Comparison of ENCODE assay signal across 11 mouse cellular contexts in the genomic region with DNA sequence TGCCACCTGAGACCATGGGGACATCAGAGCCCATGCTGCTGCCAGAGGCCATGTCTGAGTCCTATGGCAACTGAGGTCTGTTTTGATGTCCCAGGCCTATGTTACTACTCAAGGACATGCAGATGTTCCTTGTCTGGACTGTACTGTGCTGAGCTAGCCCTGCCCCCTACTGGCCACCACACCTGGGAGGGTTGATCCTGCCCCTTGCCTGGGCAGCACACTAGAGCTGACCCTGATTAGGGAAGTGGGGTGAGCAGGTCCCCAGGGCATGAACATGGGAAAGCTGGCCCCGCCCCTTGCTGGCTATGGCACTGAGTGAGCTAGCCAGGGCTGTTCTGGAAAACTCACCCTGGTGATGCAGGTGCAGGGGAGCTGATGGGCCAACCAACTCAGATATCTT.
A peak's percentile ranks its signal among the peaks of the same experiment; 100 is the strongest.
DNase-seq lines count a peak whose midpoint lies in the region; ATAC-seq lines count a peak whose summit lies in the region.
"Had no signal": no experiment of that assay in that cellular context is flagged by ENCODE, and none has a peak within 500 bp of the region (broad histone marks: within the 10 kb centered on the region; RNA-seq: fewer than 3 reads in every experiment).

No protein-coding gene starts in this region.

- H3K36me3 ChIP-seq in limb, embryonic 11.5 days (ENCODE audit: control insufficient read depth, insufficient read depth, low read length), result no peaks in the 10 kb centered on the region
- H3K36me3 ChIP-seq in limb, embryonic 10.5 days, result no peaks in the 10 kb centered on the region
- H3K36me3 ChIP-seq in midbrain, embryonic 14.5 days (ENCODE audit: control insufficient read depth, insufficient read depth, low read length), result no peaks in the 10 kb centered on the region
- H3K36me3 ChIP-seq: liver, embryonic 13.5 days had no signal

- H3K27ac ChIP-seq in limb, embryonic 11.5 days (replicated peaks; ENCODE audit: low read depth, low read length), result no peak overlapping the region
- H3K27ac ChIP-seq in limb, embryonic 10.5 days, result no peak overlapping the region
- H3K27ac ChIP-seq in midbrain, embryonic 14.5 days (replicated peaks; ENCODE audit: low read depth, low read length), result no peak overlapping the region
- H3K27ac ChIP-seq: liver, embryonic 13.5 days had no signal

- DNase-seq in CD4-positive, CD25-positive, alpha-beta regulatory T cell, adult 2 months (ENCODE audit: low read depth, low spot score), result peak; percentile 12
- DNase-seq in limb, embryonic 11.5 days (ENCODE audit: low spot score), result no peak
- no peak for DNase-seq in limb, embryonic 10.5 days (ENCODE audit: low spot score)
- no peak for DNase-seq in midbrain, embryonic 14.5 days
- no peak for DNase-seq in left cerebral cortex, adult 11 months (ENCODE audit: low spot score)
- no peak for DNase-seq in heart, postnatal 10 days
- DNase-seq: liver, embryonic 13.5 days had no signal

- intact Hi-C loops in heart, postnatal 10 days (cut with DNase I), result no loop called here

- no peak for ATAC-seq in CD4-positive, CD25-positive, alpha-beta regulatory T cell, adult 4 months
- ATAC-seq in limb, embryonic 11.5 days (ENCODE audit: insufficient number of reproducible peaks, low FRiP score, low TSS enrichment, low read depth), result peak; percentile 60; the same call in 1 of the 2 replicates
- peak; percentile 53 for ATAC-seq in granulocyte monocyte progenitor cell, adult 5-6 weeks (replicated peaks; ENCODE audit: poor library complexity, severe bottlenecking)
- ATAC-seq in midbrain, embryonic 14.5 days (ENCODE audit: low FRiP score, low TSS enrichment), result peak; percentile 57

- no peak overlapping the region for H3K4me2 ChIP-seq in limb, embryonic 11.5 days (ENCODE audit: low read depth, severe bottlenecking)
- H3K4me2 ChIP-seq in midbrain, embryonic 14.5 days (ENCODE audit: low read length), result no peak overlapping the region
- H3K4me2 ChIP-seq: liver, embryonic 13.5 days had no signal

- no peak overlapping the region for H3K4me3 ChIP-seq in limb, embryonic 11.5 days (ENCODE audit: low read depth, low read length)
- no peak overlapping the region for H3K4me3 ChIP-seq in limb, embryonic 10.5 days
- no peak overlapping the region for H3K4me3 ChIP-seq in midbrain, embryonic 14.5 days (replicated peaks; ENCODE audit: low read depth, low read length)
- H3K4me3 ChIP-seq: erythroblast, embryonic 14.5 days; liver, embryonic 13.5 days; myocyte had no signal

- H3K9me3 ChIP-seq in limb, embryonic 11.5 days (ENCODE audit: control insufficient read depth, low read length), result no peaks in the 10 kb centered on the region
- no peaks in the 10 kb centered on the region for H3K9me3 ChIP-seq in limb, embryonic 10.5 days (replicated peaks)
- H3K9me3 ChIP-seq in midbrain, embryonic 14.5 days (ENCODE audit: control insufficient read depth, low read length), result no peaks in the 10 kb centered on the region
- H3K9me3 ChIP-seq: liver, embryonic 13.5 days had no signal

- H3K27me3 ChIP-seq in limb, embryonic 11.5 days (ENCODE audit: control insufficient read depth, insufficient read depth, low read length), result no peaks in the 10 kb centered on the region
- H3K27me3 ChIP-seq in limb, embryonic 10.5 days (ENCODE audit: low read depth, poor library complexity, severe bottlenecking), result no peaks in the 10 kb centered on the region
- no peaks in the 10 kb centered on the region for H3K27me3 ChIP-seq in midbrain, embryonic 14.5 days (ENCODE audit: control insufficient read depth, insufficient read depth, low read length)
- H3K27me3 ChIP-seq: liver, embryonic 13.5 days had no signal

- WGBS in limb, embryonic 11.5 days, result 91% methylated on average over 1 of the region's 1 CpGs
- 100% methylated on average over 1 of the region's 1 CpGs for WGBS in limb, embryonic 10.5 days
- whole genome bisulfite sequencing in midbrain, embryonic 14.5 days, result 100% methylated on average over 1 of the region's 1 CpGs

- H3K4me1 ChIP-seq in limb, embryonic 11.5 days (ENCODE audit: control insufficient read depth, insufficient read depth, low read length), result no peaks in the 10 kb centered on the region
- no peaks in the 10 kb centered on the region for H3K4me1 ChIP-seq in limb, embryonic 10.5 days
- no peaks in the 10 kb centered on the region for H3K4me1 ChIP-seq in midbrain, embryonic 14.5 days (ENCODE audit: control insufficient read depth, insufficient read depth, low read length)
- H3K4me1 ChIP-seq: liver, embryonic 13.5 days had no signal

- H3K9ac ChIP-seq in limb, embryonic 11.5 days (ENCODE audit: low read length), result no peak overlapping the region
- no peak overlapping the region for H3K9ac ChIP-seq in midbrain, embryonic 14.5 days (replicated peaks; ENCODE audit: low read length)
- H3K9ac ChIP-seq: liver, embryonic 13.5 days had no signal
